Mouse (Mus musculus) activated CD4-positive, CD25-positive, alpha-beta regulatory T cell, adult 4 months (primary cell): Measurements from ENCODE around the gene Gabrb1. TPM values are rescaled to one million over a fixed set of nuclear protein-coding genes. Genes with fewer than 3 reads are reported as not detected.

Experiments used
- ATAC-seq: one replicate; pipeline ENCODE4 v1.8.0; 2017
- polyA plus RNA-seq, 2 experiments: library from polyadenylated mRNA; unstranded; fragments of 100-300 nt; shearing (Covaris generic); gene quantifications; one replicate each; pipeline ENCODE4 v1.2.1; 2017

Gene Gabrb1
- polyA plus RNA-seq, 2 experiments from 2014 or later: 0.04 TPM; not detected in 1

DNA sequence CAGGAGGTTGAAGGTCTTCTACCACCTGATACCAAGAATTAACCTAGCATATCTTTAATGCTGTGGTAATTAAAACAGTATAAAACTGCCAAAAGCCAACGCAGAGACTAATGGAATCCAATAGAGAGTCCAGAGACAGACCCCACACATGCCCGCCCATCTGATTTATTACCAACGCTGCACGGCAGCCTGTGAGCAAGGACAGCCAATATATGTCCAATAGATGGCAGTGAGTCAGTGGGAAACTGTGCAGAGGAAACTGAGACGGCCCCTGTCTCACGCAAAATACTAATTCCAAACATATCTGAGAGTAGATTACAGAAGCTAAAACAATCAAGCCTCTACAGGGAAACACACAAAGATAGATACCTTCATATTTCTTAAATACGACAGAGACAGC lies 506.5 kb downstream of the Gabrb1 start:
- ATAC-seq: no peak

DNA sequence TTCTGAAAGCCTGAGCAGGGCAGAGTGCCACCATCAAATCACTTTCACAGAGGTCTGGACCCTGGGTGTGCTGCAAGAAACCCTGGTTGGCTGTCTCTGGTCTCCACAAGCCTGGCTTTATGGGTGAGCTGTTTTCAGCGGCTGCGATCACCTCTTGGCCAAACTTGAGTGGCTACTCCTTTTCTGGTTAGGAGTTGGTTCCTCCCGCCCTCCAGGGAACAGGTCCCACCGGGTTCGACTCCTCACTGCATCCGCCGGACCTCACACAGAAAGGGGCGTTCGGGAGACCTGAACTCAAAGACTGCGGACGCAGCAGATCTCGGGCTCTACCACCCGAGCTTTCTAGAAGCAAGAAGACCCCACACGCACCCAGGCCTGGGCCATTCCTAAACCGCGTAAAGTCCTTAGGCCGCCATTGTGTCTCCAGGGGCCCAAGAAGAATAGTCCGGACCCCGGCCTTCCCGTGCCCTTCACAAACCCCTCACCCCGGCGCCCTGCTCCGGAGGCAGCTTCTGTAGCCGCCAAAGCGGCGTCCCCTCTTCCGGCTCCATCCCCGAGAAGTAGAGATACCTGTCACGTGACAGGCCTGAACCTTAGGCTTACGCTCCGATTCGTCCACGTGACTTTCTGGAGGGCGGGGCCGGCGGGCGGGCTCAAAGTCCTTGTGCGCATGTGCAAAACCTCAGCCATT lies 509.8 kb downstream of the Gabrb1 start, which contains the start of gene Commd8:
Gene Commd8 (minus strand): TSS at position 596 of the 691 bp plus-strand sequence.
- ATAC-seq: peak; percentile 91

DNA sequence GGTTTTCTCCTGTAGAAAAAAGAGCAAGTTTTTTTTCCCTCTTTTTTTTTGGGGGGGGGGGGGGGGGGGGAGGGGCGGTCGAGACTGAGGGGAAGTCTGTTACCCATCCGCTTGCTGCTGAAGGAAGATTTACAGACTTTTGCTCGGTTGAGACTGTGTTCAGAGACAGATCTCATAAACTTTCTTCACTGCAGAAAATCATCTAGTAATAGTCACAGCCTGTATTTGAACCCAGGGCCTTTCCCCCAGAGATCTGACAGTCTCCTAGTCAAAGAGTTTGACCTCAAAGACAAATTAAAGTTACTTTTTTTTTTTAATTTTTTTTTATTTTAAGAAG lies 510.3 kb downstream of the Gabrb1 start:
- no peak for ATAC-seq

DNA sequence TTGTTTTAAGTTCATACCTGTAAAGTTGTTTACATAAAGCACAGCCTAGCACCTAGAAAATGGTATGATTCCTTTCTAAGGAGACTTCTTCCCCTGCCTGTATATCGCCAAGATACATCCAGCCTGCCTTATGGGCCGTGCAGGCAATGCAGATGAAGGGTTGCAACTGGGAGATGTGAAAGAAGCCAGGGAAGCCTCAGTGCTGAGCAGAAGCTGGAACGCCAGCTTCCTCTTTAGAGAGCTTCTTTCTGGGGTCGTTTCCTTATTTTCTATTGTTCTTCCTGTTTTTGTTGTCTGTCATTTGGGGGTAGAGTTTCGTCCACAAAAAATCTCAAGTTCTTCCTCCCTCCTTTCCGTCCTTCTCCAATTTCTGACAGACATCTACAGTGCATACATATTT lies 512.2 kb downstream of the Gabrb1 start:
- ATAC-seq: no peak

DNA sequence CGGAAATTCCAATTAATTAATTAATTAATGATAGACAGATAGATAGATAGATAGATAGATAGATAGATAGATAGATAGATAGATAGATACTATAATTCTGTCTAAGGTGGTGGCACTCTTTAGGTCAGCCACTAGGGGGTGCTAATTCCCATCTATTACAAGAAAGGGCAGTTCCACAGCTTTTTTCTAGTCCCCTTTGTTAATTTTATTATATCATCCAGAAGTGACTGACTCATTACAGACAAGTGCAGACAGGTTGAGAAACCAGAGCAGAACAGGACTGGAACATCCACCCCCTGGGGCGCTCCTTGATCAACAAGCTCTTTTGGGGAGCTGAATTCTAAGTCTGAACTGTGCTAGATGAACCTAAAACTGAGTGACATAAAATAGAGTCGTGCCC lies 514.8 kb downstream of the Gabrb1 start:
- ATAC-seq: peak; percentile 24

DNA sequence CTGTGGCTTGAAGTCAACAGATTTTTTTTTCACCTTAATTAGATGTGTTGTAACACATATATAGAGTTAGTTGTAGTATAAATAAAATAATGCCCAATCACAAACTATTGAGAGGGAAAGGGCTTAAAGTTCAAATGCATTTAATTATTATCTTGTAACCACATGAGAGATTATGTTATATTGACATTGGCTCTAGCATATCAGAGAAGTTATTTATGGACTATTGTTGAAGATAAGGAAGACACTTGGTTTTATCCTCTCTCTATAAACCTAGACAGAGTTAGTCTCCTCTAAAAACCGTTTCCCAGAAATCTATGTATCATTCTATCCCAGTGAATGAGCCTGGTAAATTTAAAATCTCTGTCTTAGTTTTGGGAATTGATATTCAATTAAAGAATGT lies 515.6 kb downstream of the Gabrb1 start:
- ATAC-seq: no peak

DNA sequence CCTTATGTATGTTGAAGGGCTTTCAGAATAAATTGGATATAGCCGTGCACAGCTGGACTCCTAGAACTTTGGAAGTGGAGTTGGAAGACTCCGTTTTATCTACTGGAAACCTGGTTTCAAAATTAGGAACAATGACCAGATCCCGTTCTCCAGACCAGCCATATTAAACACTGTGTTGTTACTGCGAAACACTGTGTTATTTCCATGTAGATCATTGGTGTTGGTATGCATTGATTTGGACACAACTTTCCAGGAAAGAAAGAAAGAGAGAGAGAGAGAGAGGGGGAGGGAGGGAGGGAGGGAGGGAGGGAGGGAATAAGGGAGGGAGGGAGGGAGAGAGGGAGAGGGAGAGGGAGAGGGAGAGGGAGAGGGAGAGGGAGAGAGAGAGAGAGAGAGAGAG lies 517.1 kb downstream of the Gabrb1 start:
- ATAC-seq: no peak

DNA sequence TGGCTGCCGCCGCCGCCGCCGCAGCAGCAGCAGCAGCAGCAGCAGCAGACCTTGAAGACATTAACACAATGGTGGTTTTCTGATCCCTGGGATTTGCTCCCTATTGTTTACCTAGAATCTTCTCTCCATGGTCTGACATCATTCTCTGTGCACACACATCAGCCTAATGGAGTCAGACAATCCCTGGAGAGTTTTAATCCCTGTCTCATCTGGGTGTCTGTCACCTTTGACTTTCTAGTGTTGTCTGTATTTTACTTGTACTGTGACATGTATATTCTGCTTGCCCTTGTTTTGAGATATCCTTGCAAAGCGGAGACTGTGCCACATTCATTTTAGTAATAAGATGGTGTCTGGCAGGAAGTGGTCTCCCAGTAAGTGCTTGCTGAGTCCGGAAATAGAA lies 517.6 kb downstream of the Gabrb1 start:
- ATAC-seq: peak; percentile 68

DNA sequence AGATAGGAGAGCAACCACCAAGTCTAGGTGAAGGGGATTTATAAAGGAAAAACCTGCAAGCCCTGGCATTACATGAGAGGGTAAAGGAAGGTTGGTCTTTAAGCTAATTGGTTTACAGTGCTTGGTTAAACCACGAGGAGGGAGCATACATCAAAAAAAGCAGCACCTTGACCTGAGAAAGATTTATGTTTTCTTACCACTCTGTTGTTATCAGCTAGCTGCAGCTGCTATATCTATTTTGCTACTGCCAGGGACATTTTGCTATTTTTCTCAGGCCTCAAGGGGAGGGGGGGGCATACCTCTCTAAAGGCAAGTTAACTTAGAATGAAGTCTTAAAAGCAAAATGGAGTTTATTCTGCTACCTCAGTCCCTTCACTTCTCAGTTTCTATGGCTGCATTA lies 523.3 kb downstream of the Gabrb1 start:
- no peak for ATAC-seq

DNA sequence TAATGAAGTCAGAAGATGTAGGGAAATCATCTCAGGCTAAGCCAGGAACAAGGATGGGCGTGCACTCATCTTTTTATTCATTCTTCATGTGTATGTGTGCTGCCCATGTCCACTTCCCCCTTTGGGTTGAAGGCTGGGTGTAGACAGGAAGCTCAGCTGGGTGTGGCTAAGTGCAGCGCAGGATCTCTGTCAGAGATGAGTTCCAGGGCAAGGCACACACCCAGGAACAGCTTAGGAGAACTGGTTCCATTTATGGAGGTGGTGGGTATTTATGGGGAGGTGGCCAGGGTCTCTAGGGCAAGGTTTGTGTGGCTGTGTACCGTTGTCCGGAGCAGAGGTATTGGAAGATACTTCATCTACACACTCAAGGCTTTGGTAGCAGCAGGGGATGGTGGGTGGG lies 524.9 kb downstream of the Gabrb1 start:
- ATAC-seq: peak; percentile 93

DNA sequence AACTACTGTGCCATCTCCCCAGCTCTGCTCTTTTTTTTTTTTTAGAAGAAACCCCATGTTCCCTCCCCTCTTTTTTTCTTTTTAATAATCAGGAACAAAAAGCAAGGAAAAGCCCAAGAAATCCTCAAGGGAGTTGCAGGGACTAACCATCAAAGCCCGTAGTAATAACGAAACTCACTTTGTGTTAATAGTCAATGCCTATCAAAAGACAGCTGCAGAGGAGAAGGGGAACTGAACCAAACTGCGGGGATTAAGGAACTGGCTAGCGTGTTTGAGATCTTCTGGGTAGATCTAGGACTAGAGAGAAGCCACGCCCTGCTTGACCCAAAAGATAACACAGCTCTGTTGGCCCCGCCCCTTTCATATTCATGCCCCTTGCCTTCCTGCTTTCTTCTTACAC lies 526.0 kb downstream of the Gabrb1 start:
- peak; percentile 21 for ATAC-seq

DNA sequence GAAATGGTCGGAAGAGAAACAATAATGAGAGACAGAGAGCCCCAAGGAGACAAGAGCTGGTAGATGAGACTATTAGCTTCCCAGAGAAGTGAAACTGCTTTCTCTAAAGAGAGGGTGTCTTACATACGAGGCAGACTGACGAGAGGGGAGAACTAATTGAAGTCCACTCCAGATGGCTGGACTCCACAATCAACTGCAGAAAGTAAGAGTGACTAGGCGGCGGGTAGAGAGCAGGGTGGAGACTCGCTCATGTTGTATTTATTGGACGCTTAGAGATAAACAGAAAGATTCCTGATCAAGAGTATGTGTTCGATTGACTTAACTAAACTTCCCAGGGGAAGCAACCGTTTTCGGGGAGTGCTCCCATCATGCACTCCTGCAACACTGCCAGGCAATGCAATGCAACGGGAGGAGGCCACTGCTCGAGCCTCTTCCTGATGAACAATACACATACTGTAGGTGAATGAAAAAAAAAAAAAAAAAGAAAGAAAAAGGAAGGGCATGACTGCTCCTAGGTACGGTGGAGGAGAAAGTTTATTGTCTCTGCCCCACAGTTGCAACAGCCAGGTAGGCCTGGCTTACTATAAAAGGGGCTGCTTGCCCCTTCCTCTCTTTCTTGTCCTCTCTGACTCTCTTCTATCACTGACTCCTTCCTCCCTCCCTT lies 526.7 kb downstream of the Gabrb1 start:
- ATAC-seq: no peak

DNA sequence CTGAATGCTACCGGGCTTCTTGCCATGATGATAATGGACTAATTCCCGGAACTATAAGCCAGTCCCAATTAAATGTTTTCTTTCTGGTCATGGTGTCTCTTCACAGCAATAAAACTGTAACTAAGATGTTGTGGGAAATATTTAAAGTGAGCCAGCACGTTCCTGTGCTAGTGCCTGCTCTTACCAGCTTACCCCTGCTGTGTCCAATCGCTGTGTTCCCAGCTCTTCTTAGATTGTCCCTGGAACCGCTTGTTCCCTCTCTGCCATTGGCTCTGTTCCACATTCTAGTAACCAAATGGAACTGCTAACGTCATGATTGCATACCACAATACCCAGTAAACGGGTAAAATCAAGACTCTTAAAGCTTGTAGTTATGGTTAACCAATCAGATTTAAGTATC lies 533.2 kb downstream of the Gabrb1 start:
- no peak for ATAC-seq

DNA sequence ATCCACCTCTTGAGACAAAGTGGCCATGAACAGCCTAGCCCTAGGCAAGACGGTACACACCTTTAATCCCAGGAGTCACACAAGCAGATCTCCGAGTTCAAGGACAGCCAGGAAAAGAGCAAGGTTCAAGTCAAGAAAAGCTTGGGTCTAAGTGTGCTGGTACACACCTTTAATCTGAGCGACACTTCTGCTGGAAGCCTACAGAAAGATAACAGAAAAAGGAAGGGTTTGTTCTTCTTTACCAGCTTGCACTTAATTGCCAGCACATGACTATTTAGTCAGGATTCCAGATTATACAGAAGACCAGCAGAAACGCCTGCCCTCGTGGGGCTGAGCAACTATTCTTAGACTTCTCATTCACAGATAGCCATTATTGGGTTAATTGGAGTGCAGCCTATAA lies 534.0 kb downstream of the Gabrb1 start:
- ATAC-seq: no peak

DNA sequence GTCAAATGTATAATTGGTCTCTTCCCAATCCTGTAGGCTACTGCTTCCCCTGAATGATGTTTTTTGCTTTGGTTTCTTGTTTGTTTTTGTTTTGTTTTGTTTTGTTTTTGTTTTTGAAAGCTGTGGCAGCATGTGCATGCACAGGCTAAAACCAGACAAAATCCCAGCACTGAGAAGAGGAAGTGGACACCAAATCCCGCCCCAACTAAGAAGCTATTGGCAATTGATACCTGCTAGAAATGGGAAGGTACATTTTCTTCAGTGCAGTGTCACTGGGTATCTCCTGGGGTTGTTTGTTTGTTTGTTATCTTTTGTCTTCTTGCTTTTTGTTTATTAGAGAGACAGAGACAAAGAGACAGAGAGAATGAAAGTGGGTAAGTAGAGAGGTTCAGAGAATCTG lies 537.5 kb downstream of the Gabrb1 start:
- ATAC-seq: no peak

Other genes starting within 250 kb of the Gabrb1 start
- not detected for gene Cox7b2, start 109.9 kb upstream of the Gabrb1 start, polyA plus RNA-seq
- gene Gabra4, start 195 bp downstream of the Gabrb1 start, polyA plus RNA-seq: not detected